Mouse (Mus musculus) monocyte, adult 2 months (primary cell): ENCODE results near the gene Ucp2.
"Not testable (repeated sequence)": the region's sequence is repeated elsewhere in the genome, so short reads cannot be mapped to it uniquely, and the experiment has no call there.

Source experiments
- DNase-seq, 2 experiments: peaks; one replicate each; pipeline ENCODE4 v3.0.0; 2022; ENCODE audit warnings: low spot score in 2 of 2, low read depth in 1 of 2

The Ucp2 gene

DNA sequence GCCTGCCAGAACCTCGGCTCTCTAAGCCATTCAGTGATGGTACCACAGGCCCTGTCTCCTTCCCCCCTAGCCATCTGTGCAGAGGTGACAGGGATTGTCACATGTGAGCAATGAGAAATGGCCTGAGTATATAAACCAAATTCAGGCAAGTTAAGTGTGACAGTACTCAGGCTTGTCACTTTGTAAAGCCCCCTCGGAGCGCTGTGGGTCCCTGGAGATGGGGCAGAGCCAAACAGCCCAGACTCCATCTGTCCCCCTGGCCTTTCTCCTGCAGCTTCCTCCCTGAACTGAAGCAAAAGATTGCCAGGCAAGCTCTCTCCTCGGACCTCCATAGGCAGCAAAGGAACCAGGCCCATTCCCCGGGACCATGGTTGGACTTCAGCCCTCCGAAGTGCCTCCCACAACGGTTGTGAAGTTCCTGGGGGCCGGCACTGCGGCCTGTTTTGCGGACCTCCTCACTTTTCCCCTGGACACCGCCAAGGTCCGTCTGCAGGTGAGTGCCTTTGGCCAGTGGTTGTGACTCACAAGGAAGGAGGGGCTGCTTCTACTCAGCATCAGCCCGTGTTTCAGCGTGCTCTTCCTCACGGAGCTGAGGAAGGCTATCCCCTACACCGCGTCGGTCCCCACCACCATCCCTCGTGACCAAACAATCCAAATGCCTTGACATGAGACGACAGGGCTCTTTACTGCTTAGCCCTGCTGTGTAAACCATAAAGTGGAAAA lies 13.9 kb upstream of the Ucp2 start:
- no peak for DNase-seq

DNA sequence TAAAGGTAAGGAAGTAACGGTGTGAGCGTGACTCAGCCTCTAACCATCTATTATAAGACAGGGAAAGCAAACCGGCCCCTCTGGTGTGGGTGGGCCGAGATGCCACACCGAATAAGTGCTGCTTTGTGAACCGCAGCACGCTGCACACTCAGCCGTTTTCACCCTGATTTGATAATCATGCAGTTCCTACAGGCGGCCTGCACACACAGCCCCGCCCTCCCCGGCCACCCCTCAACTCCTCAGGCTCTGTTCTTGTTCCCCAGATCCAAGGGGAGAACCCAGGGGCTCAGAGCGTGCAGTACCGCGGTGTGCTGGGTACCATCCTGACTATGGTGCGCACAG lies 13.3 kb upstream of the Ucp2 start:
- DNase-seq = no peak

DNA sequence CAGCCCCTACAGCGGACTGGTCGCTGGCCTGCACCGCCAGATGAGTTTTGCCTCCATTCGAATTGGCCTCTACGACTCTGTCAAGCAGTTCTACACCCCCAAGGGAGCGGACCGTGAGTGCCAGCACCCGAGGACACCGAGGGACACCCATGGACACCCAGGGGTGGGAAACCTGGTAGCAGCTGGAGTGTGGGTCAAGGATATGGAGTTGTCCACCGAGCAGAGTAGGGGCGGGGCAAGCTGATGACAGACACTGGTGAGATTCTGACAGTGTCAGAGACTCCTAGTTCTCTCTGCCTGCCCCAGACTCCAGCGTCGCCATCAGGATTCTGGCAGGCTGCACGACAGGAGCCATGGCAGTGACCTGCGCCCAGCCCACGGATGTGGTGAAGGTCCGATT lies 13.0 kb upstream of the Ucp2 start:
- DNase-seq = no peak

DNA sequence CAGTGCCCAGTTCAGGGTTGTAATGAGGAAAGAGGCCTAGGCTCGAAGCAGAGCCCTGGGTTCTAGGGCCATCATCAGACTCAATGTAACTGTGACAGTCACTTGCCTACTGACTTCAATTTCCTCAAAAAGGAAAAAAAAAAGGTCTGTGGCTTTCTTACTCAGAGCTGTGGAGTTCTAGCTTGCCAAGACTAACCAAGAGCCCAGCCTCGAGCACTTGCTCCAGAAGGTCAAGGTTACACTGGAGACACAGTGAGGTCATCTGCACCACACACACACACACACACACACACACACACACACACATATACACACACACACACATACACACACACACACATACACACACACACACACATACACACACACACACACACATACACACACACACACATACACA lies 11.1 kb upstream of the Ucp2 start:
- not testable (repeated sequence) for DNase-seq

DNA sequence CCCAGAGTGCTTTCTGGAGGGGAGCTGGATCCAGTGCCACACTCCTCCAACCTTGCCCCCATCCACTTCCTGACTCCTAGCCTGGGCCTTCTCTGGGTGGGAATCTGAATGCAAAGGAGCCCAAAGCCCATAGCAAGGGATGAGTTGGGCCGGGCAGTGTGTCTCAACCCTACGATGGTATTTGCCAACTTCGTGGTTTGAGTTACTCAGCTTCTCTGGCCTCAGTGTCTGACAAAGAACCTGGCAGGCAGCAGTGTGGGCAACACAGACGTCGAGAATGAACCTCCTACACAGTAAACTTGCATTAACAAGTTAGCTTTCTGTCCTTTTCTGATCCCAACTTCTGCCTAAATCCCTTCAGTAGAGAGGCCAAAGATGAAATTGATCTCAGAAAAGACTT lies 8.6 kb upstream of the Ucp2 start:
- no peak for DNase-seq

DNA sequence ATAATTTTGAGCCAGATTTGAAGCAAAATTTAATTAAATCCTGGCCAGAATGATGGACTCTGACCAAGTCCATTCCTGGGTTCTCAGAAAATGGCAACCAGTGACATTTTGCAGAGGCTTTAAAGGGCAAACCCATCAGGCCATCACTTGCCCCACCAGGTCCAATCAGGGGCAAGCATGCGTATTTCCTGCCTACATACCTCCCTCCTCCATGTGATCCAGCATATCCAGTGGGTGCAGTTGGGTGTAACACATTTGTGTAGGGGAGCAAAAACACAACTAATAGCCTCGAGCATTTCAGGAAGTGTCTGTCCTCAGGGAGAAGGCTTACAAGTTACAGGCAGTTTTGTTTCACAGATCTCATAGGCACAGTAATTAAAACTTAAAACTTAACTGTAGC lies 5.8 kb upstream of the Ucp2 start:
- no peak for DNase-seq

DNA sequence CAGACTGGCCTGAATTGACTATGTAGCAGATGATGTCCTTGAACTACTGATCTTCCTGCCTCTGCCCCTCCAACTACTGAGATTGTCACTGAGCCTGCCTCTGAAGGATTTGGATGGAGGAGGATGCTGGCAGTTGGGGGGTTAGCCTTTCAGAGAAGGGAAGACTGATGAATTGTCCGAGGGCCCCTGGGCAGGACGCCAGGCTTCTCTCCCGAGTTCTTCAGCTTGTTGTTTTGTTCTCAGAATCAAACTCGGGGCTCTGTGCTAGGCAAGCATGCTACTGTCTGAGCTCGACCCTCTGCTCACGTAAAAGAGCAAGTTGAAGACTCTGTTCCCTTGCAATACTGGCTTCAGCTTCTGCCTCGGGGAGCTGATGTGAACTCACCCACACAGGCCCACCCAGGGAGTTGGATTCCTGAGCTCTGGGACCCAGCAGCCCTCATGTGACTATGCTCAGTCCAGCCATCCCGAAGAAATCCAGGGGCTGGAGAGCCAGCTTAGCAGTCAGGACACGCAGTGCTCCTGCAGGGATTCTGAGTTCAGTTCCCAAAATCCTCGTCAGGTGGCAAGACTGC lies 4.6 kb upstream of the Ucp2 start:
- no peak for DNase-seq

DNA sequence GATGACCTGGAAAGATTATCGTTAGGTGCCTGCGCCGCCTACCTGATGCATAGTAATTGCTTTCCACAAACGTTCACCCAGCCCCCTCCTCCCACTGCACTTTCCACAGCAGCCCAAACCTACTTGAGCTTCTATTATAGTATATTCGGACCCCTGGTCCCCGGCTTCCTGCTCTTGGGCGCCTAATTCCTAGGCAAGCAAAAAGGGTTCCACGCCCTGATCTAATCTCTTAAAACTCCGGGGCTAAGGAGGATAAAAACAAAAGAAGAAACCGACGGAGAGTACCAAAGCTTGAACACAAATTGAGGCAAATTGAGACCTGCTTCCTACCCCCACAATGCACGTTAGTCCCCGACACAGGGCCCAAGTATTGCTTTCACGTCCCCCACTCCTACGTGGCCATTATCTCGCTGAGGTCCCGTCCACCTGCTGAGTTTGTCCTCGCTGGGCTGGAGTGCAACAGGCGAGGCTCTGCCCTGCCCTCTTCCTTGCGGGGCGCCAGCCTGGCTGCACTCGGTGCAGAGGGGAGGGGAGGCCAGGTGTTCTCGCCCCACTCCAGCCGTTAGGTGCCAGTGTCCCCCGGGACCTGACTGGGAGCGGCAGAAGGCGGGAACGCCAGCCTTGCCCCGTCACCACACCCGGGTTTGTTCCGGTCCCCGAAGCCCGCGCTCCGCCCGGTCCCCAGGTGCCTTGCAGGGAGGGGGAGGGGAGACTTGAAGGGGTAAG lies 583 bp upstream of the Ucp2 start:
- no peak for DNase-seq

DNA sequence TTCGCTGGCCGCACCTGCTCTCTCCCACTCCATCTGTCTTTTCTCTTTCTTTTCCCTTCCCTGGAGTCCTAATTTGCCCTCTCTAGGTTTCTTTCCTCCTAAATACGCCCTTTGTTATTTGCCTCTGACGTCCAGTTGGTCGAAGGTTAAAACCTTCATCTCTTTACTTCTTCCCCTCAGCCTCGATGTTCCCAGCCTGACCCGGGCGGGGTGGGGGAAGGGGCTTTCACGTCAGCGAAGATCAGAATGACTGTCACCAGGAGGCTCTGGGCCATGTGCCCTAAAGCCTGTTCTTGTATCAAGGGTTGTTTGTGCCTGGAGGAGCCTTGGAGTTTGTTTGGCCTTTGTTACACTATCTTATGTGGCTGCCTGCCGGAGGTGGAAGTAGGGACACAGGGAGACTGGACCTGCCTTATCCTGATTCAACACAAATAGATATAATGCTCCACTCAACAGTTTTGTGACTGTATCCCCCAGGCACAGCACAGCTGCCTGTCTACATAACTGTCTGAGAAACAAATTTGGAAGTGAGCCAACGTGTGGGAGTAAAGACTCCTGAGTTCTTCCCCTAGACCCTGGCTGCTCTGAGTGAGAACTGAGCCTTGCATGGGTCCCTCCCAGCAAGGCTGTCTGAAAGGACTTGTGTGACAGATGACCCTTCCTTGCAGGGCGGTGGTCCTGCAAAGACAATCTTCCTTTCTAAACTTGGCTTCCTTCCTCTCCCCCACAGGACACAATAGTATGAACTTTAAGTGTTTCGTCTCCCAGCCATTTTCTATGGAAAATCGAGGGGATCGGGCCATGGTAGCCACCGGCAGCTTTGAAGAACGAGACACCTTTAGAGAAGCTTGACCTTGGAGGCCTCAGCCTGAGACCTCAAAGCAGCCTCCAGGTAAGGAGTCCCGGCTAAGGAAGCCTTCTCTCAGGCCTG lies 612 bp downstream of the Ucp2 start:
- DNase-seq = no peak

DNA sequence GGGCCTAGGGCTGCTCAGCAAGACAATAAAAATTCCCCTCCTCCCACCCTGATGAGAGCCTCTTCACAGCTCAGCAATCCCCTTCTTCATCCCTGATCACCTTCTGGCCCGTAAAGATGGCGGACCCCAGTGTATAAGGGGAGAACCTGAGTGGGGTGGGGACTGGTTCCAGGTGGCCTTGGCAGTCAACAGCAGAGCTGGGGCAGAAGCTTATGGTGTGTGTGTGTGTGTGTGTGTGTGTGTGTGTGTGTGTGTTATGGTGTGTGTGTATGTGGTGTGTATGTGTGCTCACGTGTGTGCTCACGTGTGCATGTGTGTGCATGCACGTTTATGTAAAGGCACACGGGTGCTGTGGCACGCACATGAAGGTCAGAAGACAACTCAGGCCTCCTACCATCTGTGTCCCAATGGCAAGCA lies 1.3 kb downstream of the Ucp2 start:
- DNase-seq = no peak

DNA sequence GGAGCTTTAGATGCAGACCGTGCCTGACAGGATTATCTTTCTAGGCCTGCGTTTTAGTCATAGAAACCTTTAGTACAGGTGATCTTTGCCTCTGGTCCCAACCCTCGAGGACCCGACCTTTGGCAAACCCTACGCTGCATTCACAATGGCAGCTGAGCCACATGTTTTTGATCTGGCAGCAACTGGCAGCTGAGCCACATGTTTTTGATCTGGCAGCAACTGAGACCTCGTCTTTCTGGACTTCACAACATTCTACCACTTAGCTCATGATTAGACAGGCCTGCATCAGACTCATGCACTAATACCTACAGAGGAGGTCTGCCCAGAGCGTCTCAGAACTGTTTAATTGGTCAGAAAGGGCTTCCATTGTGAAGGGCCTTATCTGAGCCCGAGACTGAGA lies 1.9 kb downstream of the Ucp2 start:
- no peak for DNase-seq

DNA sequence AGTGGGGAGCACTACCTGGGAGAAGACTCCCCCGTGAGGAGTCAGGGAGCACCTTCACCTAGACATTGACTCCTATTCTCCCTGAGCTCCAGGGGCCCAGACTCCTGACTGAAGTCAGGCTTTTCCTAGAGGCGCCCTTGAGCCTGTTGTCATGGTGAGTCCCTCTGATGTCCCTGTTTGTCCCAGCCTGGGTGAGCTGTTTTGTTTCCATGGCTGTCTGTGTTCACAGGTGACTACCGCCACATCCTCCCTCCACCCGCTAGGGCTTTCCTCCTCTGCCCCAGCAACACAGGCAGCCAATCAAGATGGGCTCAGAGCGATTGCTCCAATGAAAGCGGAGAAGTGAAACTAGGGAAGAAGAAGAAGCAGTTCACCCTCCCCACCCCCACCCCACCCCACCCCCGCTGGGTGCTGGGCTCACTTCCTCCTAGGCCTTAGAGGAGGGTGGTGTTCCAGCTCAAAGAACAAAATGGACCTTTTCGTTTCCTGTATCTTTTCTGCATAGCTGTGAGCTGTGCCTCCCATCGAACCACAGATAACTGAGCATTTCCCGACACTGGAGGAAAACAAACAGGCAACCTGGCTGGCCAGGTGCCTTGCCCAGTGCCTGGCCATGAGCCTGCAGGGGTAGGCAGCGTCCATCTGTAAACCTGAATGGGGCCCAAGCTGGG lies 2.6 kb downstream of the Ucp2 start:
- peak; percentile 83 to 84 for DNase-seq

DNA sequence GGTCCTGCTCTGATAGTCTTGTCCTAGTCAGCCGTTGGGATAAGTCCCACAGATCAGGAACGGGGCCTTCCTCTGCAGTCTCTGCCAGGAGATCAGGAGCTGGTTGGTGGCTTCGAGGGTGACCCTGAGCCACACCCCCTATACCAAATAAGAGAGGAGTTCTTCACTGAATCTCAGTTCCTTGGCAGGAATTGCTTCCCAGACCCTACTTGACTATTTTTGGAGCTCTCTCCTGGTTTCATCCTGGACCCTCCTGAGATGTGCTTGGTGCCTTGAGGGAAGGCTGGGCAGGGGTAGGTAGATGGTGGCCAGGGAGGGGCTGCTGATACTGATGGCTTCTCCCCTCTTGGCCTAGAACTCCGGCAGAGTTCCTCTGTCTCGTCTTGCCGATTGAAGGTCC lies 3.2 kb downstream of the Ucp2 start:
- DNase-seq = no peak

DNA sequence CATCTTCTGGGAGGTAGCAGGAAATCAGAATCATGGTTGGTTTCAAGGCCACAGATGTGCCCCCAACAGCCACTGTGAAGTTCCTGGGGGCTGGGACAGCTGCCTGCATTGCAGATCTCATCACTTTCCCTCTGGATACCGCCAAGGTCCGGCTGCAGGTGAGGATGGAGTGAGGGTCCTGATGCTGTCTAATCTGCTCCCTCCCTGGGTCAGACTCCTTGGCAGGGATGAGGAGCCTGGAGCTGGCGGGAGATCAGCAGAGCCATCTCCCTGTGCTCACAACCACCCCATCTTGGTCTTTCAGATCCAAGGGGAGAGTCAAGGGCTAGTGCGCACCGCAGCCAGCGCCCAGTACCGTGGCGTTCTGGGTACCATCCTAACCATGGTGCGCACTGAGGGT lies 3.7 kb downstream of the Ucp2 start:
- no peak for DNase-seq

DNA sequence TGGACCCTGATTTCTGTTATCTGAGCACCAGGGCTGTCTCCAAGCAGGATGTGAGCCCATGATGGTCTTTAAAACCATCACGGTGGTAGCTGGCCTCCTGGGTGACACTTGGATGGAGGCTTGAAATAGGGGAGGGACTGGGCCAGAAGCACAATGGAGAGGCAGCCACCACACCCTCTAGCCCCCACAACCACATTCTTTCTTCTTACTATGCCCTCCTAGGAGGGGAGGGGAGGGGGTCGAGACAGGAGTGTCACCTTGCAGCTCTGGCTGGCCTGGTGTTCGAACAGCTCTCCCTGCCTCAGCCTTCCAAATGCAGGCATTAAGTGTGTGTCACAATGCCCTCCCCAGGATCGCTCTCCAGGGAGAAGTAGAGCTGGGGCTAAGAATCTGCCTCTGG lies 4.3 kb downstream of the Ucp2 start:
- no peak for DNase-seq

DNA sequence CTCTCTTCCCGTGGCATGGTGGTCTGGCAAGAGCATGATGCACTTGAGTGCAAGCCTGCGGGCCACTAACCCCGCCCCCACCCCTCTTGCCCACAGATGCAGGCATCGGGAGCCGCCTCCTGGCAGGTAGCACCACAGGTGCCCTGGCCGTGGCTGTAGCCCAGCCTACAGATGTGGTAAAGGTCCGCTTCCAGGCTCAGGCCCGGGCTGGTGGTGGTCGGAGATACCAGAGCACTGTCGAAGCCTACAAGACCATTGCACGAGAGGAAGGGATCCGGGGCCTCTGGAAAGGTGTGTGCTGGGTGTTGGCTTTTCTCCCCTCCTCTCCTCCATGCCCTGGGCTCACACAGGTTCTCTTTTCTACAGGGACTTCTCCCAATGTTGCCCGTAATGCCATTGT lies 4.8 kb downstream of the Ucp2 start:
- no peak for DNase-seq

DNA sequence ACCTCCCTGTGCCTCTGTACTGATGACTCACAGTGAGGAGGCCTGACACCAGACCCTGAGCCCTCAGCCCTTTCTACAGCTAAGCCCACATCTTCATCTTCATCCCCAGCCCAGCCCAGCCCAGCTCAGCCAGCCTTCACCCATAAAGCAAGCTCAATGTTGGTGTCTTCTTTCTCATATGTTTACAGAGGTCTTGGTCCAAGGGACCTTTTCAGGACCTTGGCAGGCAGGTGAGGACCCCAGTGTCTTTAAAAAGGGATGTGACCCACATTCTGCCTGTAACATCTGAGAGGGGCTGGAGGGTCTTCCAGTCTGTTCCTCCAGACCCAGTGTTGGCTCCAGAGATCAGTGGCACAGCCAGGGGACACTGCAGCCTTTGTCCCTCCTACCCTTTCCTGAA lies 6.3 kb downstream of the Ucp2 start:
- no peak for DNase-seq

DNA sequence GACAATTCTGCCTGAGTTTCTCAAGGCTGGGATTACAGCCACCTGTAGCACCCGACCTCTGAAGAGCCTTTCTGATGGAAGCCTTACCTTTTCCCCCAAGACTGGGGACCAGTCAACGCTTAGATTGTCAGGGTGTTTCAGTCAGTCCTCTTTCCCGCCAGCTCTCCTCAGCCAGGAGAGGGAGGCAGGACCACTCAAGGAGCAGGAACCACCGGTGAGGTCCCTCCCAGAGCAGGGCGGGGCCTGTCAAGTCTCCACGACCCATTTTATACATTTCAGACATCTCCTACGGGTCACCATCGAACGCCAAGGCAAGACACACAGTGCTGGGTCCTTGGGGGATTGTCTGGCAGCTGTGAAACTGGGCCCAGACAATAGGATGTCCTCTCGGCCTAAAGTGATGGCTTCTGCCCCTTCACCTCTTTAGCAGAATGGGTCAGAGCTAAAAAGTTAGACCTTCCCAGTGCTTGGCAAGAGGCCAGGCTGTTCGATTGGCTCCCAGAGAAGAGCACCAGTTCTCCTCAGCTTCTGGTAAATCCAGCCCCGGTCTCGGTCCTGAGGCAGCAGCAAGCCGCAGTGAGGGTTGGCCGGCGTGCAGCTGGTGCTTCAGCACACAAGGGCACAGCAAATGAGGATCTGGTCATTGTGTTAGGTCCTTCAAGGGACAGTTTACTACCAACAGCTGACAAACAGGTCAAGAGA lies 7.3 kb downstream of the Ucp2 start:
- no peak for DNase-seq

DNA sequence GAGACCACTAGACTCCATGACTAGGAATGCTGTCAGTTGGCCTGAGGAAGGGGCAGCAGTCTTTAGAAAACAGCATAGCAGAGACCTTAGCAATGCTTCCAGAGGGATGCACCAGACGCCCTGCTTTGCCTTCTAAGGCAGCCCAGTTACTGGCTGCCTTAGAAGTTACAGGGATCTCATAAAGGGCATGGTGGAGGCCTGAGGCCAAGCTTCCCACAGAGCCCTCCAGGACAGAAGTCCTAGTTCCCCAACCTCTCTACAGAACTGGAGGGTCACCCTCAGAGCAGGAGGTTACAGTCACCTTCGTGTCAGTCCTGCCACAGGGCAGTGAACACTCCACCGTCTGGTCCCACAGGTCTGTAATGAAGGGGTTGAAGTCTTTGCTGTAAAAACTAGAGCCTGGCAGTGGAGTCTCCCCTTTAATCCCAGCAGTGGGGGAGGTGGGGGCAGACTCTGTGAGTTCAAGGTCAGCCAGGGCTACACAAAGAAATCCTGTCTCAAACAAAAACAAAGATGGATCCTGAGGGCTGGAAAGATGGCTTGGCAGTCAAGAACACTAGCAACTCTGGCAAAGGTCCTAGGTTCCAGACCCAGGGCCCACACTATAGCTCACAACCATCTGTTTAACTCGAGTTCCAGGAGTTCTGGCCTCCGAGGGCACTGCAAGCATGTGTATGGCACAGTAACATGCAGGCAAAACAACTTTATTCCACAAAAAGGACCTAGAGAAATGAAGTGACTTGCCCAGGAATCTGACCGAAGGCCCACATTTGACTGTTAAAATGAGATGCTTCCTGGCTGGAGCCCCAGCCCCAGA lies 8.1 kb downstream of the Ucp2 start:
- DNase-seq = no peak
